Mouse (Mus musculus) lung, postnatal 0 days (tissue): ENCODE results near the gene Camk1d.

Source experiments
- CTCF ChIP-seq: IDR thresholded peaks from 2 replicates; pipeline ENCODE4 v1.5.1; 2016; ENCODE audit warnings: antibody characterized with exemption, mild to moderate bottlenecking
- EP300 ChIP-seq: IDR thresholded peaks from 2 replicates; pipeline ENCODE4 v1.6.1; 2016; ENCODE audit warnings: antibody characterized with exemption, mild to moderate bottlenecking, control low read depth

GRCm38 (mm10) chr2:5649226-5649625 is 65.1 kb downstream of the Camk1d start:
- TF ChIP-seq CTCF (no peak), EP300 (no peak)
